Mouse (Mus musculus) thymus, postnatal 0 days (tissue): ENCODE results near the gene Kcnj10. TPM values are rescaled to one million over a fixed set of nuclear protein-coding genes. Genes with fewer than 3 reads are reported as not detected.
A peak's percentile ranks its signal among the peaks of the same experiment; 100 is the strongest.

Experiments used
- DNase-seq: peaks from one replicate; pipeline ENCODE4 v3.0.0-alpha.2; 2015; ENCODE audit warnings: low spot score
- polyA plus RNA-seq: library from polyadenylated mRNA; unstranded; fragments of >200 nt; fragmentation: Nextera tagmentation; extraction: Ambion mirVana; gene quantifications from 2 replicates; pipeline ENCODE4 v1.2.1, GENCODE M21; 2015

Kcnj10 gene
- polyA plus RNA-seq: 0.15 and 0.17 TPM in 2 replicates

GRCm38 (mm10) chr1:172340729-172341321 is at the start of gene Kcnj10:
TSS of gene Kcnj10 (plus strand) at chr1:172341210.
- peak; percentile 81 for DNase-seq

- DNase-seq: no peak
Observed at GRCm38 (mm10) chr1:172292880-172293279, 48.1 kb upstream of the Kcnj10 start.

DNA sequence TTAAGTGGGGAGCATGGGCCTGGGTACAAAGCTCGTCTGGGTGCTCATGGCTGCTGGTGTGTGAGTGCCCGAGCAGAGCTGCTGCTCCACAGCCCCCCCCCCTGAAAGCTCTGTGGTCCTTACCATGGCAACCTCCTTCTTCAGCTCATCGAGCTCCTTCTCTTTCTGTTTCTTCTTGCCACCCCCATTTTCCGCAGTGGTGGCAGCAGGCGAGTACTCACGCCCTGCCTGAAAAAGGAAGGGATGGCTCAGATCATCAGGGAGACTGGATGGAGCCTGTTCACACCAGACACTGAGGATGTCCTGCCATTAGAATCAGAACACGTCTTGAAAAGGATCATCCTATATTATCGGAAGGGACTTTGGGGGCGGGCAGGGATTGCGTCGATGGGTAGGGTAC is 47.6 kb upstream of the Kcnj10 start:
- no peak for DNase-seq

DNA sequence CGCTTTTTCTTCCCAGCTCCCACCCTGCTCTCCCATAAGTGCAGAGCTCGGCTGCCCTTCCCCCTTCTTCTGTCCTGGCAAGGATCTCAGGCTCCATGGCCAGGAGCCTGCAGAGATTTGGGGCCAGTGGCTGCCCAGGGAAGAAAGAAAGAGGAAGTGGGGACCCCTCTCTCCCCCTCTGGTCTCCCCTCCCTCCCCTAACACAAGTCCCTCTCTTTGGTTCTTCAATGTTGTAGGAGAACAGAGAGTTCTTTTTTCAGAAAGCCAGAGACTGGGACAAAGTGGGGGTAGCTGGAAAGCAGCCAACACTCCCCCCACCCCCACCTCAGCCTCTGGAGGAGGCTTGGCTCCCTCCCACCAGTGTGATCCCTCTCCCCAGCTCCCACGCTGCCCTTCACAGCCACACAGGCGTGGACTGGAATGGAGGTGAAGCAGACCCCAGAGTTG is 45.2 kb upstream of the Kcnj10 start:
- DNase-seq: no peak

- DNase-seq: no peak
Observed at GRCm38 (mm10) chr1:172296816-172297510, 44.0 kb upstream of the Kcnj10 start.

DNA sequence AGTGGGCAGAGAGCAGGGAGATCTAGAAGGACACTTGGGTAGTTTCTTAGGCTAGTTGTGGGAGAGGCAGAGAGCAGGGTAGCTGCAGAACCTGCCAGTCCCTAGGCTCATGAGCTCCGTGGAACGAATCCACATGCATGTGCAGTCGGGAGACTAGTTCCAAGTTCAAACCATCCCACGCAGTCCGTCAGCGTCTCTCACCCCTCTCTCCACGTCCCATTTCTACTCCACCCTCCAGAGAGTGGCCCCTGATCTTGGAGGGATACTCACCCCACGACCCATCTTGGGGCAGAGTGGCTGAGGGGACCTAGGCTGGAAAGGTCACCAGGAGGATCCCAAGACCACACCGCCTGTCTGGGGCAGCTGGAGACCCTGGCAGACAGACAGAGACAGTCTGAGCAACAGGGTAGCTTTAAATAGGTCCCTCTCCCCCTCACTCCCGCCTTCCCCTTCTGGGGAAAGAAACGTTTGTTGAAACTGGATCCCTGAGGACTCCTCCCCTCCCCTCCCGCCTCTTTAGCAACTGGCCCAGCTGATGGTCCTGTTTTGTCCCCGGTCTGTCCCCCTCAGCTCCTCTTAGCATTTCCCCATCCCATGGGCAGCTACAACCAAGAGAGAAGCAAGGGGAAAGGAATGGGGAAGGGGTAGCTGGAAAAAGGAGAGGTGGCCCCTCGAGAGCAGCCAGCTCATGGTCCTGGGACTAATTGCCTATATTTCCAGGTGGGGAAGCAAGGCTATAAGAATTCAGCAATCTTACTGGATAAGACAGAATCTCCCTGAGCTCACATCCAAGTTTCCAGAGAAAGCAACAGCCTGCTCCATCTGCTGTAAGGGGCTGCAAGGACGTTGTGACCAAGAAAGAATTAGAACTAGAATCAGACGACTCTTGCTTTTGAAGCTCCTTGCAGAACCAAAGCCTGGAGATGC is 43.1 kb upstream of the Kcnj10 start, which contains the start of gene Atp1a2:
Gene Atp1a2, minus strand, starts transcription at position 454 of the 927 bp plus-strand sequence.
- DNase-seq: no peak

DNA sequence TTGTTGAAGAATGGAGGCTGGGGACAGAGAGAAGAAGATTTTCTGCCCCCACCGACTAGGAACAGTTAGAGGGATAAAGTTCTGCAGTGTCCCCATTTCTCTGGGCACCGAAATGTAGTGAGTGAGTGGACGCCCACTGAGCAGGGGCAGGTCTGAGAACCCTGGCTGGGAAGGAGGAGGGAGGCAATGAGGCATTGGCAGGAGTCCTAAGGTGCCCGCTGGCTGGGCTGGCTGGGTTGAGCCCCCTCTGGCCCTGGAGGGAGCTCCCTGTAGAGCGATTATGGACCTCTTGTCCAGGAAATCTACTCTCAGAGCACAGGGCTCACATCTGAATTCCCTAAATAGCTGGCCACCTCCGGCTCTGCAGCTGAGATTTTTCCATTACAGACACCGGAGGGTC is 41.5 kb upstream of the Kcnj10 start:
- no peak for DNase-seq

DNA sequence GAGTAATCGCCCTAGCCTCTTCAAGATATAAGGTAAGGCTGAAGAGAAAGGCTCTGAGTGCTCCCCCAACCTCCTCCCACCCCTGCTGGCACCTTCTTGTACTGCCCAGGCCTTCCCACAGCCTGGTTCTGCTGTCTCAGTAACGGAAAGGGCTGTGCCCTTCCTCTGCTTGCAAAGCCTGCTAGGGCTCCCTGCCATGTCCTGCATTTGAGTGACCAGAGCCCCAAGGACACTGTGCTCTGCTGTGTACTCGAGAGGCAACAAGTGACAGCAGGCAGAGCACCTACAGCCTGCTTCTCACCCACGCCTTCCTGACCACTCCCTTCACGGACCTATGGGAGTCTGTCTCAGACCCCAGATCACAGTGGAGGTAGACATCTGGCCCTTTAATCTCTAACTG is 40.8 kb upstream of the Kcnj10 start:
- no peak for DNase-seq

DNA sequence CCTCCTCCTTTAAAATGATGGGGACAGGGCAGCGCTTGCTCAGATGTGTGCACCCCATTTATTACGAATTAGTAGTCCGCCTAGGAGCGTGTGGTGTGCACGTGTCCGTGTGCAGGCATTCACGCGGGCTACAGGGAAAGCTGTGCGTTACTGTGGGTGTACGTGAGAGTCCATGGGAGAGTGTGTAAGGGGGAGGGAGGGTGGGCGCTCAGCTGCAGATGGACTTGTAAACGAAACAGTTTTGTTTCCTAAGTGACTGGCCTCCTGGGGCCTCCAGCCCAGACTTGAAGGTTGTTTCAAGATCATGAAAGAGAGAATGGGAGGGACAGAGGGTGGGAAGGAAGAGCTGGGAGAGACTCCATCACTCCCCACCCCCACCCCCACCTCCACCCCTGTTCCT is 39.8 kb upstream of the Kcnj10 start:
- no peak for DNase-seq

DNA sequence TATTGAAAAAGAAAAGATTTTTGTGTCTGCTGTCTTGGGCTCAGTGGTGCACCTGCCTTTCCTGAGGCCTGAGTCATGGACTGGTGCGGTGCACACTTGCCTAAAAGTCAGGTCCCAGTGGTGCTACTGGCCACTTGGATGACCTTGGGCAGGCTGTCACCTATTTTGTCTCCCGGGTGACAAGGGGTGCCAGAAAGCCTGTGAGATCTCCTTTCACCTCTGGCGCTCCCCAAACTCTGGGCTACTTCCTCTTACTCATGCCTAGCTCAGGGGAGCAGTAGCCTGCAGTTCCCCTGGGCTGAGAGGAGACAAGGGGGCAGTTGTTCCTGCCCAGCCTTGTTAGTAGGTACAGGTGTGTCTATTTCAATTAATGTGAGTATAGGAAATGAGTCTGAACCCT is 38.7 kb upstream of the Kcnj10 start:
- no peak for DNase-seq

GRCm38 (mm10) chr1:172302851-172303250 is 38.2 kb upstream of the Kcnj10 start:
- DNase-seq: no peak

DNA sequence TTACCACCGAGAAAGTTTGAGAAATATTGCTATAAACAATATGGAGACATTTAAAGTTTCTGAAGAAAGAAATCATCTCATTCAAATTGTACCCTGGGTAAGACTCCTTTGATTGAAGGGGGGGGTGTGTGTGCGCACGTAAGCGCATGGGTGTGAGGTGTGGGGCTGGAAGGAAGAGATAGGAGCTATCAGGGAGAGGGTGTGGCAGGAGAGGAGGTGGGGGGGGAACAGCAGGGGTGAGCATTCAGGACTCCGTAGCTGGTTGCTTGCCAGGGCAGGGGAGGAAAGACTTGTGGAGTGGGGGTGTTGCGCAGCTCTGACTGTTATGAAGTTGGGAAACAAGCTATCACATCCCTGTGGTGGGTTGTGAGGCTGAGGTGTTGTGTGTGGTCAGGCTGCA is 36.6 kb upstream of the Kcnj10 start:
- no peak for DNase-seq

- no peak for DNase-seq
Observed at GRCm38 (mm10) chr1:172305153-172305552, 35.9 kb upstream of the Kcnj10 start.

- DNase-seq: no peak
Observed at GRCm38 (mm10) chr1:172305635-172306034, 35.4 kb upstream of the Kcnj10 start.

DNA sequence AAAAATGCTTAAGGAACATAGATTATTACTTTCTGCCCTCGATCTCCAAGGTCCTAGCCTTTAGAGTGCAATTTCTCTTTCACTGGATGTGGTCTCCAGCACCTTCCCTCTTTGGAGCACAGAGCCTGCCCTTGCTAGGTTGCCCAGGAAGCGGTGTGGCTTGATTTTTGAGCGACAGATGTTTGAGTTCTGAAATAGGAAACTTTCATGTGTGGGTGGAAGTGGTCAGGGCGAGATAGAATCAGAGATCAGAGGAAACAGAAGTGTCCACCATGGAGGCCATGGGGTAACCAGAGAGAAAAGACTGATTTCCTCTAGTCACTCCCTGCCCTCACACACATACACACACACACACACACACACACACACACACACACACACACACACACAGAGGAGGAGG is 34.8 kb upstream of the Kcnj10 start:
- peak; percentile 27 for DNase-seq

- DNase-seq: no peak
Observed at GRCm38 (mm10) chr1:172306885-172307284, 34.1 kb upstream of the Kcnj10 start.

- no peak for DNase-seq
Observed at GRCm38 (mm10) chr1:172307936-172308335, 33.1 kb upstream of the Kcnj10 start.

- no peak for DNase-seq
Observed at GRCm38 (mm10) chr1:172308409-172308808, 32.6 kb upstream of the Kcnj10 start.

DNA sequence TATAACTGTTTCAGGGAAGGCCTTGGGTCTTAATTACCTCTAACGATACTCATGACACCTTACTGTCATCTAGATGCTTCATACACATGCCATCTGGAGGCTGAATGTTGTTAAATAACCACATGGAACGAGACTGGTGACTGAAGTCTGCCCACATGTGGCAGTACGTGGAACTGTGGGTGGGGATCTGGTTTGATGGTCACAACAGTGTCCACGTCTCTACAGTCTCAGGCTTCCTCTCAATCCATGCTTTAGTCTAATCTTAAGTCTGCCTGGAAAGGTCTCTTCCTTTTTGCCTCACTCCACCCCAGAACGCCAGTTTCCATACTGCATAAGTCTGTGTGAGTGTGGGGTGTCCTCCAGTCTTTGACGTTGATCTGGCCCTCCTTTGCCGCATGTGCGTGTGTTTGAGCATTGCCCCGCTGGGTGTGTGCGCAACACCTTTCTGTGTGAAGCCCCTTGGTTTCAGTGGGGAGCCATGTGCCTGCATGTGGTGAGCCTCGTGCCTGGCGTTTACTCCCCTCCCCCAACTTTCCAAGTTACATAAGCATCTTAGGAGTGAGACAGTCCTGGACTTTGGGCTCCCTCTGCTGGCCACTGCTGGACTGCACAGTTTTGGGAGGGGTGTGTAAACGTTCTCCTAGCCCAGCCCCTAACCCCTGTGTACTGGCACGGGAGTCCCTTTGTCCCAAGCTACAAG is 31.2 kb upstream of the Kcnj10 start:
- peak; percentile 86 for DNase-seq

DNA sequence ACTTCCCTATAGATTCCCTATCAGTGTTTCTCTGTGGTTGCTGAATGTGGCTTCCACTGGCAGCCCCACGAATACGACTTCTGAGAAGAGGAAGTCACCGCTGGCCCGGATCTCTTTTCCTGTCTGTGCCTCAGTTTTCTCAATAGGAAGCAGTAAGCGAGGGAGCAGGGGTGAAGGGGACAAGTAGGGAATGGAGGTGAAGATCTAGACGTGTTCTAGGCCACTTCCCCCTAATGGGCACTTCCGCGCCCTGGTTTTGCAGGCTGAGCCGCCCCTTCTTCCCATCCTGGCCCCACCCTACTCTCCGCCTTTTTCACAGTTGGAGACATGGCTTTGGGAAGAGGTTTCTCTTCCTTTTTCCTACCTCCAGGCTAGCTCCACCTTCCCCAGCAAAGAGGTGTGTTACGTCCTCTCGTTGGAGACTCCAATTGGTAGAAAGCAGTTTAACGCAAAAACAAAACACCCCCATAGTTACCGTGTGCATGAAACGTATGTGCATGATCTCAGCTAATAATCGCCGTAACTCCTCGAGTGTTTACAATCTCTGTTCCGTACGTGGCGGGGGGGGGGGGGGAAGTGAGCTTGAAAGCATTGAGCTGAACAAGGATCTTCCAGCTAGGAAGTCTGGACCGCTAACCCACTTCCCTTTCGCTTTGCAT is 29.6 kb upstream of the Kcnj10 start:
- DNase-seq: peak; percentile 39
